Comparison of ENCODE assay signal across 7 mouse cellular contexts in genomic region chr15:12823455-12824119, GRCm38 (mm10). TPM values are rescaled to one million over a fixed set of nuclear protein-coding genes. Genes with fewer than 3 reads are reported as not detected.
DNase-seq lines count a peak whose midpoint lies in the region; ATAC-seq and TF ChIP-seq lines count a peak whose summit lies in the region.

No protein-coding gene starts in this region.

- no peak for ATAC-seq in forebrain, embryonic 12.5 days (ENCODE audit: low FRiP score)
- ATAC-seq in liver, embryonic 14.5 days (ENCODE audit: insufficient read depth): no peak

- no peak overlapping the region for H3K27ac ChIP-seq in forebrain, embryonic 12.5 days
- peak overlapping the region; percentile 91 for H3K27ac ChIP-seq in liver, embryonic 14.5 days

- H3K4me2 ChIP-seq in forebrain, embryonic 12.5 days: peak overlapping the region; percentile 69
- H3K4me2 ChIP-seq in liver, embryonic 14.5 days (ENCODE audit: low read depth): peak overlapping the region; percentile 78

- peak overlapping the region; percentile 90 for H3K9ac ChIP-seq in forebrain, embryonic 12.5 days
- H3K9ac ChIP-seq in liver, embryonic 14.5 days (replicated peaks): peak overlapping the region; percentile 94

- H3K9me3 ChIP-seq in forebrain, embryonic 12.5 days: no peaks in the 10 kb centered on the region
- no peaks in the 10 kb centered on the region for H3K9me3 ChIP-seq in liver, embryonic 14.5 days (ENCODE audit: control insufficient read depth, low read length)

- WGBS in forebrain, embryonic 12.5 days: 91% methylated on average over 2 of the region's 2 CpGs
- 21% methylated on average over 2 of the region's 2 CpGs for WGBS in liver, embryonic 14.5 days (ENCODE audit: insufficient replicate concordance)

- peaks cover 31% of the 10 kb centered on the region for H3K4me1 ChIP-seq in forebrain, embryonic 12.5 days
- H3K4me1 ChIP-seq in liver, embryonic 14.5 days (replicated peaks; ENCODE audit: control insufficient read depth in 2 of 2, insufficient read depth in 2 of 2, low read length in 1 of 2): peaks cover 17 to 30% of the 10 kb centered on the region in 2 experiments

- peak; percentile 36 for TF ChIP-seq EP300 in liver, embryonic 14.5 days (IDR thresholded peaks at IDR 0.05; ENCODE audit: low read depth)

- TF ChIP-seq CTCF in liver, embryonic 14.5 days (IDR thresholded peaks at IDR 0.05; ENCODE audit: low read depth): no peak

- peak; percentile 15 for DNase-seq in 3T3-L1 (ENCODE audit: low read depth, low spot score)
- peak; percentile 20 for DNase-seq in A20 (ENCODE audit: low read depth, low spot score)
- peak; percentile 33 to 48 (median 43) for DNase-seq in liver, embryonic 14.5 days (ENCODE audit: low read depth in 3 of 3, low spot score in 3 of 3)
- DNase-seq in right cerebral cortex, postnatal 10 days (ENCODE audit: low spot score in 2 of 2): no peak
- DNase-seq in embryo, embryonic 10 days (ENCODE audit: low spot score): no peak
- DNase-seq in embryo, embryonic 11 days: no peak

- H3K4me3 ChIP-seq in forebrain, embryonic 12.5 days (replicated peaks): peak overlapping the region; percentile 81
- peak overlapping the region; percentile 95 to 96 for H3K4me3 ChIP-seq in liver, embryonic 14.5 days (ENCODE audit: insufficient read depth in 1 of 2, low read depth in 2 of 2, low read length in 2 of 2)

- H3K27me3 ChIP-seq in forebrain, embryonic 12.5 days: no peaks in the 10 kb centered on the region
- H3K27me3 ChIP-seq in liver, embryonic 14.5 days (ENCODE audit: control insufficient read depth, insufficient read depth, low read length): no peaks in the 10 kb centered on the region

- H3K36me3 ChIP-seq in forebrain, embryonic 12.5 days (replicated peaks): peaks cover 45% of the 10 kb centered on the region
- peaks cover 44% of the 10 kb centered on the region for H3K36me3 ChIP-seq in liver, embryonic 14.5 days (replicated peaks; ENCODE audit: control insufficient read depth, insufficient read depth, low read depth)

RNA-seq across cellular contexts. Expression of gene 6030458C11Rik, which starts 0.9 kb away (rescaled TPM):
- polyA plus RNA-seq in forebrain, embryonic 12.5 days (2016; fragmentation: Nextera tagmentation; extraction: Ambion mirVana): 34.9 and 38.3 TPM in 2 replicates
- 16.9 and 21.4 TPM in 2 replicates for polyA plus RNA-seq in liver, embryonic 14.5 days (2012; rRNA removed)
- polyA plus RNA-seq in liver, embryonic 14.5 days (2014; fragmentation: Nextera tagmentation; extraction: Ambion mirVana): 14.3 and 14.7 TPM in 2 replicates

RNA-seq across cellular contexts. Expression of gene Drosha, which starts 1.0 kb away (rescaled TPM):
- polyA plus RNA-seq in forebrain, embryonic 12.5 days (2016; fragmentation: Nextera tagmentation; extraction: Ambion mirVana): 73.9 and 81.9 TPM in 2 replicates
- polyA plus RNA-seq in liver, embryonic 14.5 days (2012; rRNA removed): 6.6 and 8.8 TPM in 2 replicates
- 13.5 and 16.8 TPM in 2 replicates for polyA plus RNA-seq in liver, embryonic 14.5 days (2014; fragmentation: Nextera tagmentation; extraction: Ambion mirVana)

Comparison
In these comparisons a context has a peak if more than half of its experiments do, and no peak if none do; other contexts are left out.
1. DNase-seq: peak in 3T3-L1 (single experiment), A20 (single experiment) and liver, embryonic 14.5 days (3 of 3); none in right cerebral cortex, postnatal 10 days (0 of 2), embryo, embryonic 10 days (single experiment) and embryo, embryonic 11 days (single experiment).